Mouse (Mus musculus): ENCODE results near the gene Bace2. TPM values are rescaled to one million over a fixed set of nuclear protein-coding genes. Genes with fewer than 3 reads are reported as not detected.

Bace2 gene
- polyA plus RNA-seq (2015; fragmentation: Nextera tagmentation; extraction: Ambion mirVana): 8.2 and 8.3 TPM in 2 replicates

GRCm38 (mm10) chr16:97356499-97357187 lies at the start of gene Bace2:
TSS of gene Bace2 (plus strand) at chr16:97356742.
- Histone ChIP-seq H3K27me3 (peaks cover 46% of the 10 kb centered on the region), H3K4me1 (replicated peaks) (peaks cover 21% of the 10 kb centered on the region), H3K36me3 (no peaks in the 10 kb centered on the region), H3K4me3 (peak within 1 kb of the TSS; percentile 54), H3K9ac (peak within 1 kb of the TSS; percentile 36), H3K27ac (replicated peaks) (no peak within 1 kb of the TSS), H3K9me3 (no peaks in the 10 kb centered on the region), H3K4me2 (peak within 1 kb of the TSS; percentile 100)
- ATAC-seq (ENCODE audit: low FRiP score, low read depth): peak; percentile 58
- WGBS: under 1% methylated on average over 53 of the region's 58 CpGs

- no peaks in the 10 kb centered on the region for H3K27me3 ChIP-seq
- no peaks in the 10 kb centered on the region for H3K4me1 ChIP-seq (replicated peaks)
- ATAC-seq (ENCODE audit: low FRiP score, low read depth): no peak
- H3K9me3 ChIP-seq: no peaks in the 10 kb centered on the region
- no peak overlapping the region for H3K4me3 ChIP-seq
- WGBS: 57% methylated on average over 4 of the region's 4 CpGs
- no peak overlapping the region for H3K9ac ChIP-seq
- no peak overlapping the region for H3K4me2 ChIP-seq
- no peaks in the 10 kb centered on the region for H3K36me3 ChIP-seq
- H3K27ac ChIP-seq (replicated peaks): no peak overlapping the region
Measured at GRCm38 (mm10) chr16:97307594-97307993, 48.9 kb upstream of the Bace2 start.

GRCm38 (mm10) chr16:97309796-97310569 lies 46.6 kb upstream of the Bace2 start:
- H3K27ac ChIP-seq (replicated peaks): no peak overlapping the region
- peaks cover 4% of the 10 kb centered on the region; the same call in 1 of the 2 replicates for H3K4me1 ChIP-seq (replicated peaks)
- no peak overlapping the region for H3K4me3 ChIP-seq
- H3K27me3 ChIP-seq: no peaks in the 10 kb centered on the region
- WGBS: 71% methylated on average over 4 of the region's 4 CpGs
- no peaks in the 10 kb centered on the region for H3K36me3 ChIP-seq
- ATAC-seq (ENCODE audit: low FRiP score, low read depth): no peak
- no peak overlapping the region for H3K9ac ChIP-seq
- H3K4me2 ChIP-seq: no peak overlapping the region
- no peaks in the 10 kb centered on the region for H3K9me3 ChIP-seq

- no peaks in the 10 kb centered on the region for H3K36me3 ChIP-seq
- H3K4me3 ChIP-seq: no peak overlapping the region
- WGBS: 90% methylated on average over 1 of the region's 1 CpGs
- peaks cover 4% of the 10 kb centered on the region; the same call in 1 of the 2 replicates for H3K4me1 ChIP-seq (replicated peaks)
- no peaks in the 10 kb centered on the region for H3K9me3 ChIP-seq
- ATAC-seq (ENCODE audit: low FRiP score, low read depth): no peak
- no peak overlapping the region for H3K4me2 ChIP-seq
- no peaks in the 10 kb centered on the region for H3K27me3 ChIP-seq
- H3K27ac ChIP-seq (replicated peaks): no peak overlapping the region
- H3K9ac ChIP-seq: no peak overlapping the region
Measured at GRCm38 (mm10) chr16:97310570-97310846, 46.0 kb upstream of the Bace2 start.

- Histone ChIP-seq H3K27me3 (no peaks in the 10 kb centered on the region), H3K36me3 (no peaks in the 10 kb centered on the region), H3K9me3 (no peaks in the 10 kb centered on the region), H3K4me1 (replicated peaks) (peaks cover 4% of the 10 kb centered on the region; the same call in 1 of the 2 replicates), H3K4me3 (no peak overlapping the region), H3K4me2 (no peak overlapping the region), H3K27ac (replicated peaks) (no peak overlapping the region), H3K9ac (no peak overlapping the region)
- WGBS: 30% methylated on average over 10 of the region's 10 CpGs
- ATAC-seq (ENCODE audit: low FRiP score, low read depth): peak; percentile 74; the same call in 1 of the 2 replicates
Measured at GRCm38 (mm10) chr16:97312960-97313686, 43.4 kb upstream of the Bace2 start.

GRCm38 (mm10) chr16:97321576-97321975 lies 35.0 kb upstream of the Bace2 start:
- Histone ChIP-seq H3K36me3 (no peaks in the 10 kb centered on the region), H3K4me2 (no peak overlapping the region), H3K9ac (no peak overlapping the region), H3K27me3 (no peaks in the 10 kb centered on the region), H3K27ac (replicated peaks) (no peak overlapping the region), H3K4me3 (no peak overlapping the region), H3K4me1 (replicated peaks) (no peaks in the 10 kb centered on the region), H3K9me3 (no peaks in the 10 kb centered on the region)
- ATAC-seq (ENCODE audit: low FRiP score, low read depth): no peak
- WGBS: 93% methylated on average over 3 of the region's 3 CpGs

- Histone ChIP-seq H3K9ac (no peak overlapping the region), H3K36me3 (no peaks in the 10 kb centered on the region), H3K4me3 (no peak overlapping the region), H3K27me3 (no peaks in the 10 kb centered on the region), H3K4me2 (no peak overlapping the region), H3K27ac (replicated peaks) (no peak overlapping the region), H3K9me3 (no peaks in the 10 kb centered on the region), H3K4me1 (replicated peaks) (no peaks in the 10 kb centered on the region)
- no peak for ATAC-seq (ENCODE audit: low FRiP score, low read depth)
Measured at GRCm38 (mm10) chr16:97322604-97323003, 33.9 kb upstream of the Bace2 start.

- ATAC-seq (ENCODE audit: low FRiP score, low read depth): no peak
- WGBS: 45% methylated on average over 8 of the region's 8 CpGs
Measured at GRCm38 (mm10) chr16:97325975-97326374, 30.6 kb upstream of the Bace2 start.

GRCm38 (mm10) chr16:97328602-97329001 lies 27.9 kb upstream of the Bace2 start:
- ATAC-seq (ENCODE audit: low FRiP score, low read depth): no peak

More at GRCm38 (mm10) chr16:97325975-97326374, 30.6 kb upstream of the Bace2 start:
- Histone ChIP-seq H3K9me3 (no peaks in the 10 kb centered on the region), H3K9ac (no peak overlapping the region), H3K36me3 (no peaks in the 10 kb centered on the region), H3K4me2 (no peak overlapping the region), H3K4me3 (no peak overlapping the region), H3K4me1 (replicated peaks) (no peaks in the 10 kb centered on the region), H3K27ac (replicated peaks) (no peak overlapping the region), H3K27me3 (no peaks in the 10 kb centered on the region)

GRCm38 (mm10) chr16:97353013-97353412 lies 3.5 kb upstream of the Bace2 start:
- H3K27ac ChIP-seq (replicated peaks): no peak overlapping the region
- H3K36me3 ChIP-seq: no peaks in the 10 kb centered on the region
- no peak overlapping the region for H3K4me3 ChIP-seq
- 80% methylated on average over 2 of the region's 2 CpGs for WGBS
- no peaks in the 10 kb centered on the region for H3K9me3 ChIP-seq
- no peak for ATAC-seq (ENCODE audit: low FRiP score, low read depth)
- H3K27me3 ChIP-seq: peaks cover 28% of the 10 kb centered on the region
- no peak overlapping the region for H3K9ac ChIP-seq
- peaks cover 21% of the 10 kb centered on the region for H3K4me1 ChIP-seq (replicated peaks)
- no peak overlapping the region for H3K4me2 ChIP-seq

More at GRCm38 (mm10) chr16:97328602-97329001, 27.9 kb upstream of the Bace2 start:
- H3K36me3 ChIP-seq: no peaks in the 10 kb centered on the region
- H3K27ac ChIP-seq (replicated peaks): no peak overlapping the region
- no peak overlapping the region for H3K9ac ChIP-seq
- H3K4me2 ChIP-seq: no peak overlapping the region
- H3K27me3 ChIP-seq: no peaks in the 10 kb centered on the region
- no peaks in the 10 kb centered on the region for H3K9me3 ChIP-seq
- no peak overlapping the region for H3K4me3 ChIP-seq
- 88% methylated on average over 2 of the region's 2 CpGs for WGBS
- no peaks in the 10 kb centered on the region for H3K4me1 ChIP-seq (replicated peaks)

GRCm38 (mm10) chr16:97354632-97355031 lies 1.9 kb upstream of the Bace2 start:
- 85% methylated on average over 2 of the region's 2 CpGs for WGBS
- peaks cover 42% of the 10 kb centered on the region for H3K27me3 ChIP-seq
- no peaks in the 10 kb centered on the region for H3K9me3 ChIP-seq
- no peak overlapping the region for H3K4me3 ChIP-seq
- H3K9ac ChIP-seq: no peak overlapping the region
- no peaks in the 10 kb centered on the region for H3K36me3 ChIP-seq
- ATAC-seq (ENCODE audit: low FRiP score, low read depth): no peak
- H3K4me2 ChIP-seq: no peak overlapping the region
- peaks cover 21% of the 10 kb centered on the region for H3K4me1 ChIP-seq (replicated peaks)
- H3K27ac ChIP-seq (replicated peaks): no peak overlapping the region
